Mouse (Mus musculus) forebrain, postnatal 0 days (tissue): ENCODE results near the gene Iqsec3. TPM values are rescaled to one million over a fixed set of nuclear protein-coding genes. Genes with fewer than 3 reads are reported as not detected.
"Not testable (repeated sequence)": the region's sequence is repeated elsewhere in the genome, so short reads cannot be mapped to it uniquely, and the experiment has no call there.

ENCODE experiments used
- ATAC-seq: fragments of 200-750 bp; cut with Nextera tagmentation; 2 replicates; pipeline ENCODE4 v1.8.0; 2017; ENCODE audit warnings: mild to moderate bottlenecking, moderate library complexity
- DNase-seq: peaks from one replicate; pipeline ENCODE4 v3.0.0-alpha.2; 2015
- H3K27ac ChIP-seq: fragments of 300-500 bp; sonication (generic); 2 replicates; pipeline ENCODE4 v1.5.1; 2014; ENCODE audit warnings: low read depth, mild to moderate bottlenecking, antibody characterized with exemption, low read length, moderate library complexity, mixed read lengths
- H3K27me3 ChIP-seq: fragments of 300-500 bp; sonication (generic); 2 replicates; pipeline ENCODE4 v1.6.1; 2014; ENCODE audit warnings: mild to moderate bottlenecking, low read length, mixed read lengths; ENCODE audit not compliant: insufficient read depth
- H3K36me3 ChIP-seq: fragments of 300-500 bp; sonication (generic); 2 replicates; pipeline ENCODE4 v1.6.1; 2014; ENCODE audit warnings: mild to moderate bottlenecking, moderate library complexity; ENCODE audit not compliant: insufficient read depth
- H3K4me1 ChIP-seq: fragments of 300-500 bp; sonication (generic); 2 replicates; pipeline ENCODE4 v1.6.1; 2014; ENCODE audit warnings: antibody characterized with exemption; ENCODE audit not compliant: insufficient read depth
- H3K4me2 ChIP-seq: fragments of 300-500 bp; sonication (generic); 2 replicates; pipeline ENCODE4 v1.6.1; 2014; ENCODE audit warnings: low read depth, mild to moderate bottlenecking, moderate library complexity
- H3K4me3 ChIP-seq: fragments of 300-500 bp; sonication (generic); 2 replicates; pipeline ENCODE4 v1.5.1; 2014; ENCODE audit warnings: low read depth, low read length, mixed read lengths
- H3K9ac ChIP-seq: fragments of 300-500 bp; sonication (generic); 2 replicates; pipeline ENCODE4 v1.6.1; 2014; ENCODE audit warnings: mild to moderate bottlenecking
- H3K9me3 ChIP-seq: fragments of 300-500 bp; sonication (generic); 2 replicates; pipeline ENCODE4 v1.6.1; 2016; ENCODE audit warnings: low read length
- CTCF ChIP-seq: sonication (generic); IDR thresholded peaks from 2 replicates; pipeline ENCODE4 v1.5.1; 2016; ENCODE audit warnings: antibody characterized with exemption, control low read depth, low read depth
- WGBS: fragments of 180-500 bp; shearing (Covaris S2); extraction: QIAGEN DNeasy Blood & Tissue Kit; methylation state at CpG from one replicate; pipeline ENCODE4 v1.1.7; 2014; 5-methylcytosine and 5-hydroxymethylcytosine counted together
- polyA plus RNA-seq: library from polyadenylated mRNA; unstranded; fragments of >200 nt; fragmentation: Nextera tagmentation; extraction: Ambion mirVana; gene quantifications from 2 replicates; pipeline ENCODE4 v1.2.1, GENCODE M21; 2015
- total RNA-seq: library from RNA; depleted of rRNA; stranded (reverse); fragments of >200 nt; gene quantifications from 2 replicates; pipeline ENCODE4 v1.2.3, GENCODE M21; 2014

Iqsec3 gene
- total and polyA plus RNA-seq, 2 experiments from 2014 or later, result 6.8 to 32.4 TPM

DNA sequence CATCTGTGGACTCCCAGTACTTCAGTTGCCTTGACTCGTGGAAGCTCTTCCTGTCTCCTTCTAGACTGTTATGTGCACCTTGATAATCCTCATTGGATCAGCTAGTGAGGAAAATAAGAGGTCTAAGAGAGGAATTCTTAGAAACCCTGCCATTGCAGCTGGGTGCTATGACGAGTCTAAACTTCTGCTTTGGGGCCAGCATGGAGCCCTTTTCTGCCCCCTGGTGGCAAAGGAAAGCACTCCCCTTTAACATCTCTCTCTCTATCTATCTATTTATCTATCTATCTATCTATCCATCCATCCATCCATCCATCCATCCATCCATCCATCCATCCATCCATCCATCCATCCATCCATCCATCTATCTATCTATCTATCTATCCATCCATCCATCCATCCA is 106.9 kb downstream of the Iqsec3 start:
- not testable (repeated sequence) for H3K4me3 ChIP-seq, H3K9ac ChIP-seq, DNase-seq, H3K9me3 ChIP-seq, H3K27me3 ChIP-seq, ATAC-seq, H3K4me1 ChIP-seq, H3K4me2 ChIP-seq, H3K36me3 ChIP-seq, H3K27ac ChIP-seq
- peak; percentile 43; the same call in 1 of the 2 replicates for TF ChIP-seq CTCF
- WGBS, result 15% methylated on average over 2 of the region's 2 CpGs

GRCm38 (mm10) chr6:121363956-121364355 is 109.5 kb downstream of the Iqsec3 start:
- TF ChIP-seq CTCF, result no peak
- H3K36me3 ChIP-seq, result no peaks in the 10 kb centered on the region
- 81% methylated on average over 4 of the region's 4 CpGs for WGBS
- no peak overlapping the region for H3K27ac ChIP-seq
- H3K9ac ChIP-seq, result no peak overlapping the region
- ATAC-seq (no peak), DNase-seq (no peak)
- no peak overlapping the region for H3K4me3 ChIP-seq
- H3K9me3 ChIP-seq, result no peaks in the 10 kb centered on the region
- H3K4me1 ChIP-seq, result no peaks in the 10 kb centered on the region
- H3K4me2 ChIP-seq, result no peak overlapping the region
- no peaks in the 10 kb centered on the region for H3K27me3 ChIP-seq

DNA sequence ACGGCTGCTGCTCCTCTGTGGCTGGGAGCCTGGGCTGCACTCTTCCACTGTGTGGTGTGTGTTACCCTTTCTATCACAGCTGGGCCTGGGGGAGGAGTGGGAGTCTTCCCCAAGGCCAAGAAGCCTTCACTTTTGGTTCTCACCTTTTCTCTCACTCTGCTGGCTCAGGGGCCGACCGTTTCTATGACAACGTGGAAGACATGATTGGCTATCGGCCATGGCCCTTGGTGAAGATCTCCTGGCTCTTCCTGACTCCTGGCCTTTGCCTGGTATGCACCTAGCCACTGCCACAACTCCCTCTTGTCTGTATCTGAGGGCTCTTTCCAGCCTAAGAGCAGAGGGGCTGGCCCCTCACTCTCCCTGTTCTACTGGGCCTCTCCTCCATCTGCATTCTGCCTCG is 110.4 kb downstream of the Iqsec3 start:
- H3K4me2 ChIP-seq, result no peak overlapping the region
- ATAC-seq (no peak), DNase-seq (no peak)
- no peak overlapping the region for H3K27ac ChIP-seq
- no peak for TF ChIP-seq CTCF
- H3K9me3 ChIP-seq, result no peaks in the 10 kb centered on the region
- H3K4me3 ChIP-seq, result no peak overlapping the region
- whole genome bisulfite sequencing, result 79% methylated on average over 6 of the region's 6 CpGs
- no peaks in the 10 kb centered on the region for H3K27me3 ChIP-seq
- no peaks in the 10 kb centered on the region for H3K4me1 ChIP-seq
- H3K36me3 ChIP-seq, result no peaks in the 10 kb centered on the region
- H3K9ac ChIP-seq, result no peak overlapping the region

DNA sequence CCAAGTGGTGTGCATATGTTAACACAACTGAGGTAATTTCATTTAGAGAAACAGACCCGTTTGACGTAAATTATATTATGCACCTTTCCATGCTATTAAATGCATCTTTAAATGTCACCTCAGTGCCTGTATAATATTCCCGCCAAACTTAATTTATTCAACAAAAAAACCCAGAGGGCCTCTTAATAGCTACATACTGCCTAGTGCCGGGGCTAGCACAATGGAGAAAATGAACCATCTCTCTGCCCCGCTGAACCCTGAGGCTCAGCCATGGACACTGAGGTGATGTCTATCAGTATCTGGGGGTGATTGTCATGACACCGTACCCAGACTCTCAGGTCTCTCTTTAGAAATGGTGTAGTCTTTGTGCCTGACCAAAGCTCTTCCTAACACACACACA is 116.2 kb downstream of the Iqsec3 start:
- Histone ChIP-seq H3K4me1 (no peaks in the 10 kb centered on the region), H3K9me3 (no peaks in the 10 kb centered on the region), H3K4me3 (no peak overlapping the region), H3K36me3 (no peaks in the 10 kb centered on the region), H3K27ac (no peak overlapping the region), H3K27me3 (no peaks in the 10 kb centered on the region), H3K9ac (no peak overlapping the region), H3K4me2 (no peak overlapping the region)
- ATAC-seq (no peak), DNase-seq (no peak)
- WGBS, result 63% methylated on average over 6 of the region's 6 CpGs
- TF ChIP-seq CTCF, result no peak

DNA sequence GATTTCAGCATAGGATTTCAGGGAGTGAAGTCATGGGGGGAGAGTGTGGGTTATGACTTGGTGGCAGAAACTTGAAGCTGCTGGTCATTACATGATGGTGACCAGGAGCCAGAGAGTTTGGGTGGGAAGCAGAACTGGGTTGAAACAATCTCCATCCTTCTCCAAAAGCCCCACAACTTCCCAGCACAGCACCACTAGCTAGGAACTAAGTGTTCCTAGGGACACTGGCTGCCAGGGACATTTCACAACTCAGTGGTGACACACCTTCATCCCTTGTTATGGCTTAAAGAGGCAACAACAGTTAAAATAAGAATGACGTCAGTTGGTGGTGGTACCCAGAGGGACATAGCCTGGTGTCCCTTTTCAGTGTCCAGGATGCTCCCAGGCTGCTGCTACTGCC is 117.4 kb downstream of the Iqsec3 start:
- Histone ChIP-seq H3K27me3 (no peaks in the 10 kb centered on the region), H3K36me3 (no peaks in the 10 kb centered on the region), H3K4me2 (no peak overlapping the region), H3K9ac (no peak overlapping the region), H3K4me1 (no peaks in the 10 kb centered on the region), H3K9me3 (no peaks in the 10 kb centered on the region), H3K4me3 (no peak overlapping the region), H3K27ac (no peak overlapping the region)
- no peak for DNase-seq
- no peak for ATAC-seq
- 91% methylated on average over 1 of the region's 1 CpGs for WGBS
- TF ChIP-seq CTCF, result no peak

DNA sequence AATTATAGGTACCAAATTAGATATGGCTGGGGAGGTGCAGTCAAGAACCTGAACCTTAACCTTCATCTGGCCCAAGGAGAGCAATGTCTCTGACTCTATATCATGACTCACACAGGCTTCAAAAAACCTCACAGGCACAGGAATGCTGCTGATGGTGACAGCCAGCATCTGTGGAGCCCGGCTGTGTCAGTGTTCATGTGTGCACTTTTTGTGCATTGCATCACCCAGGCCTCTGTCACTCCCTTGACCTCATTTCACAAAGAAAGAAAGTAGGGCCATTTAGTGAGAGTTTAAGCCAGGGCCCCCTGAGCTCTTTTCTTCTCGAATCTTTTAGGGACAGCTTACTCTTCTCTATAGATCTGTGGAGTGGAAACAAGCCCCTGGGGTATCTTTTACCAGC is 121.2 kb downstream of the Iqsec3 start:
- no peaks in the 10 kb centered on the region for H3K4me1 ChIP-seq
- no peak for DNase-seq
- H3K27ac ChIP-seq, result no peak overlapping the region
- WGBS, result 10% methylated on average over 2 of the region's 2 CpGs
- no peaks in the 10 kb centered on the region for H3K36me3 ChIP-seq
- no peaks in the 10 kb centered on the region for H3K27me3 ChIP-seq
- no peak overlapping the region for H3K9ac ChIP-seq
- H3K4me3 ChIP-seq, result no peak overlapping the region
- no peak for ATAC-seq
- TF ChIP-seq CTCF, result no peak
- H3K4me2 ChIP-seq, result no peak overlapping the region
- no peaks in the 10 kb centered on the region for H3K9me3 ChIP-seq

GRCm38 (mm10) chr6:121346428-121346827 is 127.0 kb downstream of the Iqsec3 start:
- Histone ChIP-seq H3K27ac (no peak overlapping the region), H3K4me1 (0 out of 2 replicates have a peak, but pooled peaks cover 3% of the 10 kb centered on the region), H3K27me3 (no peaks in the 10 kb centered on the region), H3K9me3 (no peaks in the 10 kb centered on the region), H3K4me3 (no peak overlapping the region), H3K9ac (no peak overlapping the region), H3K4me2 (no peak overlapping the region), H3K36me3 (no peaks in the 10 kb centered on the region)
- DNase-seq (no peak), ATAC-seq (0 out of 2 replicates have a peak, but pooled peaks have one; percentile 18)
- WGBS, result 37% methylated on average over 8 of the region's 8 CpGs
- no peak for TF ChIP-seq CTCF

DNA sequence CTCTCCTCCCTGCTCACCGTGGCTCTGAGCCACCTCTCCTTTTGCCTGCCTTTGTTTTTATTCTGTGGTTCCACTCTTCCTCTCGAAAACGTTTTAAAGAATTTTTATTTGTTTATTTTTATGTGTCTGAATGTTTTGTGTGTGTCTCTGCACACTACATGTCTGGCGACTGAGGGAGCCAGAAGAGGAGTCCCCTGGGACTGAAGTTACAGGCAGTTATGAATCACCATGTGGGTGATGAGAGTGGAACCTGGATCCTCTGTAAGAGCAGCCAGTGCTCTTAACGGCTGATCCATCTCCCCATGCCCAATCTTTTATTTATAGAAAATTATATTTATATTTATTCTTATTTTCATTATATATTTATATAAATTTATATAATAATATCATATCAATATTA is 129.1 kb downstream of the Iqsec3 start:
- Histone ChIP-seq H3K27ac (no peak overlapping the region), H3K9ac (no peak overlapping the region), H3K9me3 (no peaks in the 10 kb centered on the region), H3K4me3 (no peak overlapping the region), H3K4me2 (no peak overlapping the region), H3K36me3 (no peaks in the 10 kb centered on the region), H3K27me3 (no peaks in the 10 kb centered on the region), H3K4me1 (0 out of 2 replicates have a peak, but pooled peaks cover 3% of the 10 kb centered on the region)
- WGBS, result 71% methylated on average over 5 of the region's 5 CpGs
- TF ChIP-seq CTCF, result no peak
- DNase-seq (no peak), ATAC-seq (no peak)
